Mouse (Mus musculus): ENCODE results near the gene Fap. TPM values are rescaled to one million over a fixed set of nuclear protein-coding genes. Genes with fewer than 3 reads are reported as not detected.

Fap gene
- polyA plus RNA-seq, 1 experiment from 2014 or later, result 0.96 TPM

DNA sequence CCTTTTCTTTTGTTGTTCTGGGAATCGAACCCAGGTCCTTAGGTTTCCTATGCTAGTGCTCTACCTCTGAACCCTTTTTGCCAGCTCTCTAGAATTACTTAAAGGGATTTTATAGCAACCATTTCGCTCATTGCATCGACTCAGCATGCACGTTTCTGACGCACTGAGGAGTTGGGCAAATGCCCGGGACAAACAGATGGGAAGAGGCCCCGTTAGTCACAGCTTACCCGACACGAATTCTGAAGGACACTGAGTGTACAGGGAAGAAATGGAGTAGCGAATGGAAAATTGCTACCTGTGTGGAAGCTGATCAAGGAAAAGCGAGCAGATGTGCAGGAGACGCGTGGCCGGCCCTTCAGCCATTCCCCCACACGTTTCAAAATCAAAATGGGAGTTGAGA, 60.4 kb downstream of the Fap start:
- 92% methylated on average over 15 of the region's 15 CpGs for WGBS
- Histone ChIP-seq H3K9ac (replicated peaks; ENCODE audit: low read length) (no peak overlapping the region), H3K27me3 (ENCODE audit: control insufficient read depth, insufficient read depth, low read length) (no peaks in the 10 kb centered on the region), H3K27ac (replicated peaks; ENCODE audit: low read depth, low read length) (no peak overlapping the region), H3K36me3 (ENCODE audit: control insufficient read depth, insufficient read depth, low read length) (no peaks in the 10 kb centered on the region), H3K9me3 (ENCODE audit: control insufficient read depth, low read length) (no peaks in the 10 kb centered on the region), H3K4me1 (ENCODE audit: control insufficient read depth, insufficient read depth, low read length) (no peaks in the 10 kb centered on the region), H3K4me2 (ENCODE audit: low read length) (no peak overlapping the region), H3K4me3 (replicated peaks; ENCODE audit: low read depth, low read length) (no peak overlapping the region)
- DNase-seq, result no peak
- ATAC-seq (ENCODE audit: low FRiP score, low TSS enrichment), result no peak

DNA sequence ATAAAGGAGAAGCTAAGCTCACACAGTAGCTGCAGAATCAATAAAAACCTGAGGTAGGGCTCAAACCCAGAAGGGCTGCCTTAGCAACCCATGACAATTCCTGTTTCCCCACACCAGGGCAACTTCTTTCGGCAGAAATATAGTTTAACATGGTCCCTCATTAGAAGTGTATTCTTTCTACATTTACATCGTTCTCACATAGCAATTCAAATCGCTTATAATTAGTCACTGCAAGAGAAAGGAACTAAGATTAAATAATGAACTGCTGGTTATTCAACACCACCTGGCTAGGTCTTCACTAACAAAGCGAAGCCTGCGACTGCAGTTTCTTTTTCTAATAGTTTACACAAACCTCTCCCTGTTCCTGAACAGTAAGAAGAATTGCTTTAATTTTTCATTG, 66.7 kb downstream of the Fap start:
- DNase-seq (no peak), ATAC-seq (ENCODE audit: low FRiP score, low TSS enrichment) (no peak)
- Histone ChIP-seq H3K36me3 (ENCODE audit: control insufficient read depth, insufficient read depth, low read length) (no peaks in the 10 kb centered on the region), H3K27ac (replicated peaks; ENCODE audit: low read depth, low read length) (no peak overlapping the region), H3K4me2 (ENCODE audit: low read length) (no peak overlapping the region), H3K9ac (replicated peaks; ENCODE audit: low read length) (no peak overlapping the region), H3K4me3 (replicated peaks; ENCODE audit: low read depth, low read length) (no peak overlapping the region), H3K4me1 (ENCODE audit: control insufficient read depth, insufficient read depth, low read length) (no peaks in the 10 kb centered on the region), H3K9me3 (ENCODE audit: control insufficient read depth, low read length) (no peaks in the 10 kb centered on the region), H3K27me3 (ENCODE audit: control insufficient read depth, insufficient read depth, low read length) (no peaks in the 10 kb centered on the region)
- 88% methylated on average over 5 of the region's 5 CpGs for WGBS

DNA sequence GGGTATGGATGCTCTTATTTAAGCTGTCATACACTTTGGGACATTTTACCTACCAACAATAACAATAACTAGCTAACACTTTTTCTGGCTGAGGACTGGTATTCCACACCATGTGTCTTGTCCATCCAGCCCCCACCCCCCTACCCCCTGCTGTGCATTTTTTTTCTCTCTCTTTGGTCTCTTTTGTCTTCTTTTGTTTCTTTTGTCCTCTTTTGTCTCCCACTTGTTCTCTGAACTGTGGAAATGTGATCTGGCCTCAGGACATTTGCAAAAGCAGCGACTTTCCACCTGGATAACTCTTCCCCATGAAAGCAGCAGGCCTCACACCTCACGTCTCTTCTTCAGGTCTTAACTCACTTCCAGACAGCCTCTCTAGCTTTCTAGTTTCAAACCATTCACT, 67.4 kb downstream of the Fap start:
- Histone ChIP-seq H3K36me3 (ENCODE audit: control insufficient read depth, insufficient read depth, low read length) (no peaks in the 10 kb centered on the region), H3K27me3 (ENCODE audit: control insufficient read depth, insufficient read depth, low read length) (no peaks in the 10 kb centered on the region), H3K9ac (replicated peaks; ENCODE audit: low read length) (no peak overlapping the region), H3K27ac (replicated peaks; ENCODE audit: low read depth, low read length) (no peak overlapping the region), H3K4me1 (ENCODE audit: control insufficient read depth, insufficient read depth, low read length) (no peaks in the 10 kb centered on the region), H3K9me3 (ENCODE audit: control insufficient read depth, low read length) (no peaks in the 10 kb centered on the region), H3K4me2 (ENCODE audit: low read length) (no peak overlapping the region), H3K4me3 (replicated peaks; ENCODE audit: low read depth, low read length) (no peak overlapping the region)
- ATAC-seq (ENCODE audit: low FRiP score, low TSS enrichment) (no peak), DNase-seq (no peak)
- WGBS, result 18% methylated on average over 2 of the region's 2 CpGs

DNA sequence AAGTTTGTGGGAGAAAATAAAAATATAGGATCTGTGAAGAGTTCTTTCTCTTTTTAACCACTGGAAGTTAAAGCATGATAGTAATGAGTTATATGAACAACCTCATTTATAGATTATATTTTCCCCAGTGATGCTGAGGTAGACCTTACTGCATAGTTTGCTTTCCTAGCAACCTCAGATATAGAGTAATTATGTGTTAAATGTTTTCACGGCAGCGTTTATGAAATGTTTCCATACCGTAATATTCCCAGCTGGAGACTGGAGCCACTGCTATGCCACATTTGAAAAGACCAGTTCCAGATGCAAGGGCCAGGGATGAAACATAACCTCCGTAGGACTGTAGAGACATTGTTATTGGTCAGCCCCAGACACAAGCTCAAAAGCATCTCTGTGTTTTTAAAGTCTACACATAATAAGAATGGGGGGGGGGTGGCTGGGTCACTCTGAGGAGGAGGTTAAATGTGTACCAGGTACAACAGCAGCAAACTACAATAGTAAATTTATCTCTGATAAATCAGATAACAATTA, 69.5 kb downstream of the Fap start:
- H3K9me3 ChIP-seq (ENCODE audit: control insufficient read depth, low read length), result no peaks in the 10 kb centered on the region
- DNase-seq (no peak), ATAC-seq (ENCODE audit: low FRiP score, low TSS enrichment) (no peak)
- no peak overlapping the region for H3K4me2 ChIP-seq (ENCODE audit: low read length)
- no peaks in the 10 kb centered on the region for H3K36me3 ChIP-seq (ENCODE audit: control insufficient read depth, insufficient read depth, low read length)
- no peaks in the 10 kb centered on the region for H3K27me3 ChIP-seq (ENCODE audit: control insufficient read depth, insufficient read depth, low read length)
- no peak overlapping the region for H3K27ac ChIP-seq (replicated peaks; ENCODE audit: low read depth, low read length)
- H3K4me1 ChIP-seq (ENCODE audit: control insufficient read depth, insufficient read depth, low read length), result no peaks in the 10 kb centered on the region
- H3K4me3 ChIP-seq (replicated peaks; ENCODE audit: low read depth, low read length), result no peak overlapping the region
- WGBS, result 90% methylated on average over 4 of the region's 4 CpGs
- no peak overlapping the region for H3K9ac ChIP-seq (replicated peaks; ENCODE audit: low read length)

DNA sequence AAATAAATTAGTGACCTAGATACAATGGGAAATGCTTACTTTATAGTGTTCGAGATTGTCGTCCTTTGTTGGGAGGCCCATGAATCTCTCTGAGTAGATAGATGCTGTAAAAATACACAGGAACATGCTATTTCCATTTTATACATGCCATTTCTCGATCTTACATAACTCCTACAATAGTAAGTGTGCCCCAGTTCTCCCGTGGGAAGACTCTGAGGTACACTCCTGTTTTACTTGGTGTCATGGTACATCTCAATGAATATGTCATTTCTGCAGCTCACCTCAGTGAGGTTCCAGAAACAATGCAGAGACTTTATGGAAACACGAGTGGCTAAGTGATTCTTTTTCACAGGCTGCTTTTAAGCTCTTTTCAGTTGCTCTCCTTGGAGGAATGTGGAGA, 70.5 kb downstream of the Fap start:
- no peak for DNase-seq
- no peak overlapping the region for H3K4me2 ChIP-seq (ENCODE audit: low read length)
- no peaks in the 10 kb centered on the region for H3K9me3 ChIP-seq (ENCODE audit: control insufficient read depth, low read length)
- no peak for ATAC-seq (ENCODE audit: low FRiP score, low TSS enrichment)
- no peak overlapping the region for H3K9ac ChIP-seq (replicated peaks; ENCODE audit: low read length)
- no peaks in the 10 kb centered on the region for H3K27me3 ChIP-seq (ENCODE audit: control insufficient read depth, insufficient read depth, low read length)
- H3K4me1 ChIP-seq (ENCODE audit: control insufficient read depth, insufficient read depth, low read length), result no peaks in the 10 kb centered on the region
- H3K27ac ChIP-seq (replicated peaks; ENCODE audit: low read depth, low read length), result no peak overlapping the region
- no peaks in the 10 kb centered on the region for H3K36me3 ChIP-seq (ENCODE audit: control insufficient read depth, insufficient read depth, low read length)
- WGBS, result 79% methylated on average over 5 of the region's 5 CpGs
- no peak overlapping the region for H3K4me3 ChIP-seq (replicated peaks; ENCODE audit: low read depth, low read length)

DNA sequence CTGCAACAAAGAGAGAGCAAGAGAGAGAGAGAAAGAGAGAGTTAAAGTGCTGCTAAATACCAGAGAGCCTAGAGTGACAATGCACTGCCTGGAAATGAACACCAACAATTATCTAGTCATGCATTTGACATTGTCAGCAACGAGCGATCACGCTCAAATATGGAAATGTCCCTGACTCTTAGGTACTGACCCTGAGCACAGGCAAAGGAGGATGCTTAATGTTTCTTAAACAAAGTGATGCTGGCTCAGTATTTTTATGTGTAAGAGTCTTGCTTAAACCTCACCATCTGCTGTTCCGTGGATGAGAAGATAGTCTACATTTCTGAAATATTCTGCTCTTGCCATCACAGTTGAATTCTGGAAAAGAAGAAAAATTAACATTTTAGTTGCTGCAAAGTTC, 71.4 kb downstream of the Fap start:
- Histone ChIP-seq H3K4me2 (ENCODE audit: low read length) (no peak overlapping the region), H3K4me3 (replicated peaks; ENCODE audit: low read depth, low read length) (no peak overlapping the region), H3K36me3 (ENCODE audit: control insufficient read depth, insufficient read depth, low read length) (no peaks in the 10 kb centered on the region), H3K9ac (replicated peaks; ENCODE audit: low read length) (no peak overlapping the region), H3K9me3 (ENCODE audit: control insufficient read depth, low read length) (no peaks in the 10 kb centered on the region), H3K27ac (replicated peaks; ENCODE audit: low read depth, low read length) (no peak overlapping the region), H3K27me3 (ENCODE audit: control insufficient read depth, insufficient read depth, low read length) (no peaks in the 10 kb centered on the region), H3K4me1 (ENCODE audit: control insufficient read depth, insufficient read depth, low read length) (0 out of 2 replicates have a peak, but pooled peaks cover 2% of the 10 kb centered on the region)
- WGBS, result 89% methylated on average over 4 of the region's 4 CpGs
- DNase-seq (no peak), ATAC-seq (ENCODE audit: low FRiP score, low TSS enrichment) (no peak)

DNA sequence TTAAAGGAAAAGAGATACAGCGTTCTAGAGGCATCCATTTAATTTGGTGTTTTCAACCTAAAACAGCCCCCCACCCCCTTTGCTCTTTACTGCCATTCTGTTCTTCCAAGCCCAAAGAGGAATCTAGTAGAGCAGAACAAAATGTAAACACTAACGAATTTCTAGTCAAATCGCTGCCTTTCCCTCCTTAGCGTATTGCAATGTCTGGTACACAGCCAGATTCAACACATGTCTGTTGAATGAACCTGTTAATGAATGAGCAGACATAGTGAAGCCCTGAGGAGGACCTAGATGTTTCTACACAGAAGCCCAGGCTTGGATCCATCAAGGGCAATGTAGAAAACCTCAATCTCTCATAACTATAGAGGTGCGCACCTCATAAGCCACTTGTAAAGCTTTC, 75.1 kb downstream of the Fap start:
- DNase-seq (no peak), ATAC-seq (ENCODE audit: low FRiP score, low TSS enrichment) (no peak)
- Histone ChIP-seq H3K27me3 (ENCODE audit: control insufficient read depth, insufficient read depth, low read length) (no peaks in the 10 kb centered on the region), H3K27ac (replicated peaks; ENCODE audit: low read depth, low read length) (no peak overlapping the region), H3K36me3 (ENCODE audit: control insufficient read depth, insufficient read depth, low read length) (no peaks in the 10 kb centered on the region), H3K4me3 (replicated peaks; ENCODE audit: low read depth, low read length) (no peak overlapping the region), H3K9ac (replicated peaks; ENCODE audit: low read length) (no peak overlapping the region), H3K4me2 (ENCODE audit: low read length) (no peak overlapping the region), H3K4me1 (ENCODE audit: control insufficient read depth, insufficient read depth, low read length) (0 out of 2 replicates have a peak, but pooled peaks cover 2% of the 10 kb centered on the region), H3K9me3 (ENCODE audit: control insufficient read depth, low read length) (no peaks in the 10 kb centered on the region)
- 93% methylated on average over 5 of the region's 5 CpGs for WGBS

DNA sequence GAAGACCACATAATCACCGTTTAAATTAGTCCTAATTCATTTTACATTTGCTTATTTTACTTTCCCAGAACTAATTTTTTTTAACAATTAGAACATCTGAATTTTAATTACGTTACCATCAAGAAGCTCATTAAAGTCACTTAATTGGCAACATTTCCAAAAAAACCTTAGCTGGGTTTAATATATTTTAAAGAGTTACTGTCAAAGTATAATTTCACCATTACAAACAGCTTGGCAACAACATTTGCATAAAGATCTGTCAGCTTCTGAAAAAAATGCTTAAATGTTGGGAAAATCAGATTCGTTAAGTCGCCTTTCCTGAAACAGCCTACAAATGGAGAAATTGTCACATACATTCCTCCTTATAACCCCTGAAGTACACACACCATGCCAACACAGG, 75.8 kb downstream of the Fap start:
- Histone ChIP-seq H3K9ac (replicated peaks; ENCODE audit: low read length) (no peak overlapping the region), H3K9me3 (ENCODE audit: control insufficient read depth, low read length) (no peaks in the 10 kb centered on the region), H3K4me2 (ENCODE audit: low read length) (no peak overlapping the region), H3K27me3 (ENCODE audit: control insufficient read depth, insufficient read depth, low read length) (no peaks in the 10 kb centered on the region), H3K4me1 (ENCODE audit: control insufficient read depth, insufficient read depth, low read length) (0 out of 2 replicates have a peak, but pooled peaks cover 2% of the 10 kb centered on the region), H3K4me3 (replicated peaks; ENCODE audit: low read depth, low read length) (no peak overlapping the region), H3K36me3 (ENCODE audit: control insufficient read depth, insufficient read depth, low read length) (no peaks in the 10 kb centered on the region), H3K27ac (replicated peaks; ENCODE audit: low read depth, low read length) (no peak overlapping the region)
- whole genome bisulfite sequencing, result 89% methylated on average over 4 of the region's 4 CpGs
- DNase-seq, result no peak
- no peak for ATAC-seq (ENCODE audit: low FRiP score, low TSS enrichment)

DNA sequence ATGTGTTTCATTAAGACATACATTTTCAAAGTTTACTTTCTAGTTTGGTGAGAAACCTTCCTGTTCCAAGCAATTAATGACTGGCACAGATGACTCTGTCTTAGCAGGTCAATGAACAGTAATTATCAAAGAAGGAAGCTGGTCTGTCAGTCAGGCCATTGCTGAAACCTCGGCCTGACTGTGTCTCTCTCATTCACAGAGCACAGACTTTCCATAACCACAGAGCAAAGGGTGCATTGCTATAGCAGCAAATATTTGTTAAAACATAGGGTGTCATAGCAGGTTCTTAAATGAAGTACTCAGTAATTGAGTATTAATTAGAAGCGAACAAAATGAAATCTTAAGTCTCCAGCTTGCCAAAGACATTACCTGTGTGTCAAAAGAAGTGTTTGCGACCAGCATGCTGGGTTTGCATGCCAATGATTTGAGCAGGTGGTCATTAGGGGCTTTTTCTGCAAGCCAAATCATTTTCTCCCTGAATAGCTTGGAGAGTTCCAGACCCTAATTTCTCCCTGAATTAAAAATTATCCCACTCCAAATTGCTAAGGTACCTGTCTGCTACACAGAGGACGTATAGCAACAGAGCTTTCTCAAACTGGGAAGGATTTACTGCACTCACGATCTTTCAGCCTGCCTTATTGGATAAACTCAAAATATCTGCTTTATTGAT, 76.4 kb downstream of the Fap start:
- Histone ChIP-seq H3K27me3 (ENCODE audit: control insufficient read depth, insufficient read depth, low read length) (no peaks in the 10 kb centered on the region), H3K4me1 (ENCODE audit: control insufficient read depth, insufficient read depth, low read length) (0 out of 2 replicates have a peak, but pooled peaks cover 2% of the 10 kb centered on the region), H3K9me3 (ENCODE audit: control insufficient read depth, low read length) (no peaks in the 10 kb centered on the region), H3K27ac (replicated peaks; ENCODE audit: low read depth, low read length) (no peak overlapping the region), H3K4me2 (ENCODE audit: low read length) (no peak overlapping the region), H3K4me3 (replicated peaks; ENCODE audit: low read depth, low read length) (no peak overlapping the region), H3K9ac (replicated peaks; ENCODE audit: low read length) (no peak overlapping the region), H3K36me3 (ENCODE audit: control insufficient read depth, insufficient read depth, low read length) (no peaks in the 10 kb centered on the region)
- DNase-seq, result no peak
- ATAC-seq (ENCODE audit: low FRiP score, low TSS enrichment), result no peak
- 81% methylated on average over 5 of the region's 5 CpGs for WGBS
